Mouse (Mus musculus) retina, postnatal 1 day (tissue): ENCODE measurements at regions not wholly inside any gene's neighbourhood (a gene's known extent, or its start where the extent isn't known, plus 50 kb on each side); places are given as distances from the start of the nearest gene placed in this dataset.
"Not testable (repeated sequence)": the region's sequence is repeated elsewhere in the genome, so short reads cannot be mapped to it uniquely, and the experiment has no call there.

ENCODE experiments used
- DNase-seq: peaks from one replicate; pipeline ENCODE4 v3.0.0-alpha.2; 2012

GRCm38 (mm10) chr2:100569891-100570290, 1054.6 kb upstream of the Rag2 start:
- DNase-seq, result not testable (repeated sequence)

- not testable (repeated sequence) for DNase-seq
Observed at GRCm38 (mm10) chr2:100590643-100591042, 1033.9 kb upstream of the Rag2 start.

DNA sequence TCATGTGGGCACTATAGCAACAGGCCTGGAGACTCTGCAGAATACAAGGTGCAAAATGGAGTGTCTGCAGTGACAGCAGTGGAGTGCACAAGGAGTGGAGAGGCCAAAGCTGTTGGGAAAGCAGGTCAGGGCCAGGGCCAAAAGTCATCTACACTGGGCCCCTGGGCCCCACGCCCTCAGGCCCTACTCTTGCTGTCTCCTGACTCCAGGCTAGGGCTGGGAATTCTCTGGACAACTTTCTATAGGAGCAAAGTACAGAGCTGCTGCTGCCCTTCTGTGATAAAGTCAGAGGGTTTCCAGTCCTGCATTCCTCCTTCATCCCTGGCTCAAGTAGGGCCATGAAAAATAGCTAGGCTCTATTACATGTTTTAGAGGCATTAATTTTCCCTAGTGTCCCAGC, 998.3 kb upstream of the Rag2 start:
- DNase-seq, result not testable (repeated sequence)

DNA sequence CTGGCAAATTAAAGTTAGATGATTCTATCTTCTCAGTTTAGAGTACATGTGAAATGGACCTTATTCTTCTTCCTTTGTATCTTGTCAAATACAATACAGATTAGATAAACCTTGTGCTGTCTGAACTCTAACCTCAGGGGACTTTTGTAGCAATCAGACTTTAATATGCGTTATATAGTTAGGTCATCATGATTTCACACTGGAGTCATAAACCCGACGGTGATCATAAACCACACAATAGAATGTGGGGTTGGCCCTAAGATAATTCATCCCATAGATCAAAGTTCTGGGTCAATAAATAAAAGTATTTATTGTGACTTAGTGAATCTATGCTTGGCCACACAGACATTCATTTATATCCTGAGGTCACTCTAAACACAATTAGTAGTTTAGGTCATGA, 971.8 kb upstream of the Rag2 start:
- DNase-seq, result not testable (repeated sequence)

DNA sequence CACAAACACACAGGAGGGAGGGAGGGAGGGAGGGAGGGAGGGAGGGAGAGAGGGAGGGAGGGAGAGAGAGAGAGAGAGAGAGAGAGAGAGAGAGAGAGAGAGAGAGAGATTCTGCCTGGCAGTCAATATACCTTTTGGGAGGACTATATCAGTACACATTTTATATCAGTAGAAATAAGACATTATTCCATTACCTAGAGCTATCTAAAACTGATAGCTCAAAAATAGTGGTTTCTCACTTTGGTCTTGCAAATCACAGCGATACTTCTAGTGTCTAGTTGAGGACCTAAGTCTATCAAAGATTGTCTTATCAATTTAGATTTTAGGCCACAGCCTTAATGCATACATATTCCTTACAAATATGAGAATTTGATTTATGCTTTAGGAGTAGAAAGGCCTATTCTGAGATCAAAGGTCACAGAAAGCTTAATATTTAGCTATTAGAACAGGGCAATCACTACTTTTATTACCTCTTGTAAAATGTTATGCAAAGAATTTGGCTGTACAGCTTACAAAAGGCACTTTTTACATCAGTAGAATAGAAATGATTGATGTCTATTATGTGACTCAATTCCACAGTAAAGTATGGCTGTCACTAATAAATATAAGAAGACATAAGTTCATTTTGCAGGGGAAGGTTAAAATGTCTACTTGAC, 953.0 kb upstream of the Rag2 start:
- DNase-seq, result not testable (repeated sequence)

DNA sequence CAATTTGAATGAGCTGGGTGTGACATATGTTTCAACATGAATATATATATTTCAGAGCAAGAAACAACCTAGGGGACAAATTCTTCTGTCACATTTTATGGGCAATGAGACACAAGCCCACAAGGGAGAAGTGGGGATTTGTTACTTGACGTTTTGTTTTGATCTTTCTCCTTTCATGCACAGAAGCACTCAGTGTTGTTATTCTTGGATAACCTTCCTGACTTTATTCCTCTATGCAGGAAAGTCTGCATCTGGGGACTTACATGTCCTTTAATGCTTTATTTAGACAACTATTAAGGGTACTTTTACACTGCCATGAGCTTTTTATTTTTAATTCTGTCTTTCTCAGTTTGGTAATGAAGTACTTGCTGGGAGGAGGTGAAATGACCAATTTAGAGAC, 916.1 kb upstream of the Rag2 start:
- DNase-seq, result not testable (repeated sequence)

DNA sequence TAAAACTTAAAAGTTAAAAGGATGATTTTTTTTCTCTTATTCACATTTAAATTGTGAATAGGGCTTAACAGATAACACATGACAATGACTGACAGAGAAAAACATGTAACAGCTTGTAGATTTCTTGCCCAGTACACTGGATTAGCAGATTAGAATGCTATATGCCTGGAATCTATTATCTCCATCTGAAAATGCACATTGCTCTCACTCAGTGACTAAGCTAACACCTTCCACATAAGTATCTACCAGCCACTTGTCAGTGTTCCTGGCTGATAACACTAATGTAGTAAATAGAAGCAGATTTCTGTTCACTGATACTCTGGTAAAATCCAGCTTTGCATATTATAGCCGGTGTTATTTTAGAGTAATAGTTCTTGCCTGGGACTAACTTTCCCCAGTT, 881.2 kb upstream of the Rag2 start:
- not testable (repeated sequence) for DNase-seq

DNA sequence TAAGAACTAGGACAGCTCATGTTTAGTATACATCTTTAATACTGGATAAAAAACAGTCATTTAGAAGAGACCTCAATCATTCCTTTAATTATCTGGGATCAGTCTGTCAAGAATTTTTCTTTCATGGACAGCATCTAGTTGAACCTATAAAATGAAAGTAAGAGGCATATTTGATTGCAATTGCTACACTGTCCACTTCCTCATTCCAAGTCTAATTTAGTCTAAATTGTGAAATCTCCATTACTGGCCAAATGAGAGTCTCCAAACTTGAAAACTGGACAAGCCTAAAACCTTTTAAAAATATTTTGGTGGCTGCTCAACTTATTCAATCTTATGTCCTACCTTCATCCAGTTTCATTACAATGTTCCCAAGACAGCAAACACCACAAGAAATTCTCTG, 869.5 kb upstream of the Rag2 start:
- DNase-seq, result not testable (repeated sequence)

- peak; percentile 2 for DNase-seq
Observed at GRCm38 (mm10) chr2:100785392-100785791, 839.1 kb upstream of the Rag2 start.

DNA sequence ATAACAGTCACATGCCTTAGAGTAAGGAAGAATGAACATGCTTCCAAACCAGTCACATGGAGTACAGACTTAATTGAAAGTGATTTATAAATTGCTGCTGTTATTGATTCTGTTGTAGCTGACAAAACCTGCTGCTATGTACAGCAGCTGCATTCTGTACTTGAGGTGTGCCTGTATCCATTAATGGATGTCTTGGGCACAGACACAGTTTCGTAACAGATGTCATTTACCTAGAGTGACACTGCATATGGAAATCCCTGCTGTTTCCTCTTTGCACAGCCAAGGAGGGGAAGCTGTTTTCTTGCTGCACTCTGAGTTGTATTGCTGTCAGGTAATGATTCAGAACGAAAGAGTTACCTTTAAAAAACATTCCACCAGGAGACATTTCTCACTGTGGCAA, 828.9 kb upstream of the Rag2 start:
- no peak for DNase-seq

DNA sequence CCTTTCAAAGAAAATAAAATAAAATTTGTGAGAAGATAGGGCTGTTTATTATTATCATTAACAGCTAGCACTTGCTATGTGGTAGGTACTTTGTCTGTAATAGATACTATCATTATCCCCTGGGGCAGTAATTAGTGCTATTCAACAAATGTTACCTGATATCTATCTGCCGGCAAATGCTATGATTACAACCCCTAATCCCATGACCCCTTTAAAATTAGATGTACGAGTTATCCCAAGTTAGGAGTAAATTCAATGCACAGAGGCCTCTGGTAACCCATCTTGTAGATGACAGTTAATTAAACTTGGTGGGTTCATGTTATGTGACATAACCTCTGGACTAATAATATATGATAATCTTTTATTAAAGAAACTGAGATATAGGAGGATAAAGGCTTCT, 827.7 kb upstream of the Rag2 start:
- DNase-seq, result no peak

DNA sequence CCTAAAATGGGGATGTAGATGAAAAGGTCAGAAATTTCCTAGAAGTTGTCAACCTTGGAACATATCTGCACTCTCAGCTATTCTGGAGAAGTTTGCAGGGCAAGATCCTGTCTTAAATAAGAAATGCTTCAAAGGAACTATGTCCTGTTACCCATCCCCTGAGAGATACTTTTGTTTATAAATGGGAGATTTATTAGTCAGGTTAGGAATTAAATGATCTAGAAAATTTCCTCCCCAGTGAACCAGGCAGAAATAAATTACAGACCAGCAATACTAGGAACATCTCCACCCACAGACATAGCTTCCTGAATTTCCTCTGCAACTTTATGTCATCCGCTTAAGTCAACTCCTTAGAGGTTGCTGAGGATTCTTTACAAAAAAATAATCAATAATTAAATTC, 827.0 kb upstream of the Rag2 start:
- no peak for DNase-seq

GRCm38 (mm10) chr2:100812546-100812945, 812.0 kb upstream of the Rag2 start:
- DNase-seq, result peak; percentile 25

GRCm38 (mm10) chr2:100814613-100815258, 809.8 kb upstream of the Rag2 start:
- no peak for DNase-seq

- DNase-seq, result no peak
Observed at GRCm38 (mm10) chr2:100834056-100834455, 790.5 kb upstream of the Rag2 start.

DNA sequence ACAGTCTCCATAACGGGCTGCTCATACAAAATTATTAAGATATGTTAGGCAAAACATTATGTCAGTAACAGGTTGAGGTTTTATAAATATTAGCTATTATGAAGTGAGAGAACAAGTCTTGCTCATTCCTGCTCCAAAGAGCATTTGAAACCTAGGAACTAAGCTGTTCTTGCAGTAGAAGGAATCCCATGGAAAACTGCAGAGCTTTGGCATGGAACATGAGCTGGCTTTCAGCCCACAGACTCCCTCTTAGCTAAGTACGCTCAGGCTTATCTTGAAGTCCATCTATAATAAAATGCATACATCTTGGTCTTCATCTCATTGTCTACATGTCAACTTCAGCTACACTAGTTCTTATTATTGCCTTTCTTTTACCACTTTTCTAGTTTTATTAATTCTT, 766.7 kb upstream of the Rag2 start:
- DNase-seq, result no peak

- DNase-seq, result no peak
Observed at GRCm38 (mm10) chr2:100865495-100865894, 759.0 kb upstream of the Rag2 start.
